Mouse (Mus musculus) 416B (cell line): ENCODE measurements around the gene Clec16a.

Experiments
- DNase-seq: peaks from one replicate; pipeline ENCODE4 v3.0.0; 2011; ENCODE audit warnings: low read depth

Clec16a gene

DNA sequence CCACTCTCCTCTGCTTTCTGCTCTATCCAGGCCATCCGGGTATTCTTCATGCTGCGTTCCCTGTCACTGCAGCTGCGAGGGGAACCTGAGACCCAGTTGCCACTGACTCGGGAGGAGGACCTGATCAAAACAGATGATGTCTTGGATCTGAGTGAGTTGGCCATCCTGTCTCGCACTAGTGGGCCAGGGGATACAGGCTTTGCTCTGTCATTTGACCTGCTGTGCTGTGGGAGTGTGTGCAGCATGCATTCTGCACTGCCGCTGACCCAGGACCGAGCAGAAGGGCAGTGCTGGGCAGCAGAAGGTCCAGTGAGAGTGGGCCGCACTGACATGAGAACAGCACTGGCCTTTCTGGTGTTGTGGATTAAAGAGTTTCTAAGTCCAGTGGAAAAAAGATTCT, 99.6 kb downstream of the Clec16a start:
- no peak for DNase-seq

- no peak for DNase-seq
These were observed 106.7 kb downstream of the Clec16a start for GRCm38 (mm10) chr16:10651804-10652203.

GRCm38 (mm10) chr16:10652935-10653334, 107.8 kb downstream of the Clec16a start:
- no peak for DNase-seq

GRCm38 (mm10) chr16:10655236-10655635, 110.1 kb downstream of the Clec16a start:
- no peak for DNase-seq

DNA sequence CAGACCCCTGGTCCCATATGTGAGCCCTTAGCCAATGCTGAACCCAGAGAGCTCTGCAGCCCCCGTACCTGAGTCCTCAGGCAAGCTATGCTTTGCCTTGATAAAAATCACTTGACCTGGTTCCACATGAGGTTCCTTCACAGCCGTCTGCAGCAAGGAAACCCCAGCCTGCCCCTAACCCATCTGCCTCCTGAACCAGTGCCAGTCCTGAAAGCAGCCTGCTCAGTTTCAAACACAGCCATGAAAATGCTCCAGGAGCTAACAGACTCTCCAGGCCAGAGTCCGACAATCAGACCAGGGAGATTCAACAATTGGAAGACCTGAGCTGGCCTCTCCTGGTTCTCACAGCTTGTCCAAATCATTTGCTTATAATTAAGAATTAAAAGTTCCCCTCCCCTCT, 110.8 kb downstream of the Clec16a start:
- no peak for DNase-seq

DNA sequence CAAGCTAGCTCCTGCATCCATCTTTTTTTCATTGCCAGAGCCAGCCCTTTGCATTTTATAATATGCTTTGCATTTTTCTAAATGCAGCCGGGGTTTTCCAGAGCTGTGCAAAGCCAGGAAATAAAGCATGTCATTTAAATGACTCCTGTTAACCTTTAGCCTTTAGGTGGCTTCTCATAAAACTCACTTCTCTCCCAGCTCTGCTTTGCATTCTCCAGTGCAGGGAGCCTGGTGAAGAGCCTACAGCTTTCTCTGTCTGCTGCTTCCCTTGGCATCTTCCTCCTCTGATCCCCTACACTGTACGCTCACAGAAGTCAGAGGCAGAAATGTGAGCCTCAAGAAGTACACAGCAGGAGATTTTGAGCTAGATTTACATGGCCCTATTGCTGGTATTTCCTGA, 111.3 kb downstream of the Clec16a start:
- DNase-seq, result no peak

- DNase-seq, result no peak
These were observed 111.8 kb downstream of the Clec16a start for GRCm38 (mm10) chr16:10656939-10657338.

- DNase-seq, result no peak
These were observed 114.1 kb downstream of the Clec16a start for GRCm38 (mm10) chr16:10659211-10659610.

DNA sequence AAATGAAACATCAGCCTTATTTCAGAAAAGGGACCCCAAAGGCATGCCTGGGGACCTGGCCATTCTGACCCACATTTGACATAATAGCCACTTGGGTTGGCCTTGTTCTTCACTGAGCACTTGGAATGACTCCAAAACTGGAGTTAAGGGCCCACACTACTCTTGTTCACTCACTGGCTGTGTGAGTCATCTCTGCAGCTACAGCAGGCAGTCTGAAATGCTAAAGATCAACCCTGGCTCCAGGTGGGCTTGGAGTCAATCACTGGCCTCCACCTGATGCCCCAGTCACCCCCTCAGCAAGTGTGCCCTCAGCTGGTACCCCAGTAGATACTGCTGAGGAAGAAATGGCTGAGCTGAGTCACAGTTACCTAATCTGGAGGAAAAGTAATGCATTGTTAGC, 115.4 kb downstream of the Clec16a start:
- DNase-seq, result peak; percentile 60

DNA sequence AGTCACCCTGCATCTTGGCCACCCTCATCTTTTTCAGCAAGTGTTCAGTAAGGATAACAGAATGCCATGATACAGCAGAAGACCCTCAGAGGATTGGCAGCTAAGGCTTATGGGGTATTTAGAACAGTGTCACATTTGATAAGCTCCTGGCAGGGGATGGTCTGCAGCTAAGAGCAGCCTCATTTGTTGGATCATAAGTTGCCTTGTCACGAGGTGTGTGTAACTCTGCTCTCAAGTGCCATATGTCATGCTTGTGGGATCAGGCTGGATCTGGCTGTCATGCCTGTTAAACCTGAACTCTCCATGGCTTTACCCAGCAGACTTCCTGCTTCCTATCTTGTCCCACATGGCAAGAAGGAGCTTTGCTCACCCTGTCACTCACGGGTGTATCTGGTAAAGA, 116.2 kb downstream of the Clec16a start:
- no peak for DNase-seq

DNA sequence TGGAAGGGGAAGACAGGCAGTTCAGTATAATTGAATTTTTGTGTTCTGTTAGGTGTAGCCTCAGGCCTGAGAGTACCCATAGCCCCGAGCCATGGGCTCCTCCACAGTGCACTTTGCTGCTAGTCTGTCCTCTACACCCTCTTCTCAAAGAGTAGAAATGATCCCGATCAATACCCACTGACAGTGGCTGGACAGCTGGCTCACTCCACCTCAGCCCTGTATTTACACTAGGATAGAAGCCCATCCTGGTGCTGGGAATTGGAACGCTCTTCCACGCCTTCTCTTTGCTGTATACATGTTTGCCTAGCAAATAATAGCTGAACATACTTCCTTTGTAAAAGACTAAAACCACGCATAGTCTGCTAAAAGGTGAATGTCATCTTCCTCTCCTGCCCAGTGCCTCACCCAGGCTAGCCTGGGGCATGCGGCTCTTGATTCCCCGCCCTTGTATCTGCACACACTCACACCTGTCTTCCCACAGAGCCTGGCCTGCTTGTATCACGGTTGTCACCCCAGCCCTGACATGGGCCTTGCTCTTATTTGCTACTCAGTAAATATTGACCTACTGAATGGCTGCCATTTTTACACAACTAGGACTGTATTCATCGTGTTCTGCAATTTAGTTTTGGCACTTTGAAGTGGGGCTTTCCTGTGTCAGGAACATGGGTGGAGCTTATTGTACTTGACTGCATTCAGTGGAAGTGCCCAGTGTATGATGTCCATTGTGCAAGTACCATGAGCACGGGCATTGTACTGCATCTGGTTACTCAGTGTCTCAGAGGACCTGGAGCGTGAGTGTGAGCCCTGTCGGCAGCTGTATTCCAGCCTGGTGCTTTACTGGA, 119.0 kb downstream of the Clec16a start:
- no peak for DNase-seq

DNA sequence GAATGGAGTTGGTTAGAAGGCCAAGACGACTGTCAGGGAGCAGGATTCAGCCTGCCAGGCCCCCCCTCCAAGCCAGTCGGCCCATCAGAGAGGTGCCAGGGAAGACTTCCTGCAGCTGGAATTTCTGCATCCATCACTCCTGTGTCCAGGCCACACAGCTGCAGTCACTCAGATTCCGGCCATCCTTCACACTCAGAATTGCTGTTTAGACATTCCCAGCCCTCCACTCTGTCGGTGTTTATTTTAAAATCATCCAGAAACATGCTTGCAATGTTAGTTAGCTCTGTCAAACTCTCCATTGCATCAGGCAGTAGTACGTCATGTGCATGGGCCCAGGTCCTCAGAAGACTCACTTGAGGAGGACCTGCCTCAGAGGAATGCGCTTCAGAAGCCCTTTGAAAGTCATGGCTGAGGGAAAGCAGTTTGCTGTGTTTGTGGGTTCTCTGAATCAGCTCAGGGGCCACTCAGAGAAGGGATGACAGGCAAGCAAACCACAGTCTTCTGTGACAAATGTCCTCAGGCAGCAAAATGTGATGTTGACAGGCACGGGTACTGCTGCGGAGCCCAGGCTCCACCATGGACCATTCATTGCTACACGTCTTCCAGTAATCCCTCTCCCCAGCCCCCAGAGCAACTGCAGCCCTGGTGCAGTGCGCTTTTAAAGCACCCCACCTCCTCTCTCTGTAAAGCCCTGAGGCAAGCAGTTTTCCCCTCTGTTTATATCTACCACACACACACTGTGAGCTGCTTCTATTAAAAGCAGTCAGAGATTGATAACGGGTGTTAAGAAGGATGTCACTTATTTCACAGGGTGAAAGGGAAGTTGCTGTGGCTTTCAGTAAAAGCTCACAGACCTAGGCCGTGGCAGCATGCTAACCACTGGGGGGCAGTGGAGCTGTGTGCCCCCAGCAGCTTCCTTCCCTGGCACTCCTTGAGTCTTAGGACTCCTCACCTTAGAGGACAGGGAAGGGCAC, 120.1 kb downstream of the Clec16a start:
- peak; percentile 85 for DNase-seq

DNA sequence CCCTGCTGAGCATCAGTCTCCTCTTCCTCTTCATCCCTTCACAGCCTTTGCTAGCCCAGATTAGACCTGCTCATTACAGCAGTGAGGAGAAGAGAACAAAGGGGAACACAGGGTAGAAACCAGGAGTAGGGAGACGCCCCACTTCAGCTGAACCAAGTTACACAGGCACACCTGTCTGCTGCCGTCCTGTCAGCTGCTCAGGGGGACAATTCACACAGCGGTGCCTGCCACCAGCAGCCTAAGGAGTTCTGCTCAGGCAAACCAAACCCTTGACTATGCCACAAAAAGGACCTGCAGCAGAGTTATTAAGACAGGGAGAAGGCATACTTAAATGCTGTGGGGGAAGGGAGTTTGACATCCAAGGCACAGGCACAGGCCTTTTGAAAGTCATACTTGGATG, 121.6 kb downstream of the Clec16a start:
- no peak for DNase-seq

- peak; percentile 27 for DNase-seq
These were observed 123.3 kb downstream of the Clec16a start for GRCm38 (mm10) chr16:10668453-10668852.

DNA sequence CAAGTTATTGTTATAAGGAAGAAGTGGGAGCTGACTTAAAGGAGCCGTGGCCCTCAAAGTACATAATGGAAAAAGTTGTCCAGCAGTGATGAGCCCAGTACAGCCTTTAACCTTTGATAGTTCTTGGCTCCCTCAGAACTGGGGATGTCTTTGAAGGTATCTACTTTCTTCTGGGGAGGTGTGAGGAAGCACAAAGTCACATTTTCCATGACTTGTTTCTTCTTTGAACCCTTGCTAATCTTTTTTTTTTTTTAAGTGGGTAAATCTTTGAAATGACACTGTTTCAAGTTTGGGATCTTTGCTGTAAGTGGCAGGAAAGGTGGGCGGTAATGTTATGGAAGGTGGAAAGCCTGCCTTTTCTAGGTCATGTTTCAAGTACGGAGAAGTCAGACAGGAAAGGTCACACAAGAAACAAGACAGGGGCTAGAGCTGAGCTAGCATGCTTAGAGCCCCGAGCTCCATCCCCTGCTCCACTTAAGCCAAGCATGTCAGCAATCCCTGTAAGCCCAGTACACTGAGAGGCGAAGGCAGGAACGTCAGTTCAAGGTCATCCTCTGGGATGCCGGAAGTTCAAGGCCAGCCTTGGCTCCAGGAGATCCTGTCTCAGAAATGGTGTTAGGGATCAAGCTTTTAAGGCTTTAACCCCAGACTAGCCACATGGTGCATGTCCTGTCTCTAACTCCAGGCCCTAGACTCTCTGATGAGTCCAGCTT, 124.0 kb downstream of the Clec16a start:
- peak; percentile 18 for DNase-seq

DNA sequence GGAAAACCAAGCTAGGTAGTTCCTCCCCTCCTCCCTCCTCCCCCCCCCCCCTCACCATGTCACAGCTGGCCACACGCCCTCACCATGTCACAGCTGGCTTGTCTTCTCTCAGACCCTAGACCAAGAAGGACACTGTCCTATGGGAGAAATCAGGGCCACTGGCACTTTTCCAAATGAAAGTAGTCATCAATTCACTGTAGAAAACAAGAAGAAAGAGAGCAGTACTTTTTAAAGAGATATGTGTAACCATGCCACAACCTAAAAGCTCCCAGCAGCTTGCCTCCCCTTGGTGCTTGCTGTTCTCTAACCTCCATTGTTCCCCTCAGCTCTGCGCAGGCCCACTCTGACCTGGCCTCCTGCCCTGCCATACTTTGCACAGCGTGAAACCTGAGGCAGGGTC, 124.8 kb downstream of the Clec16a start:
- no peak for DNase-seq

DNA sequence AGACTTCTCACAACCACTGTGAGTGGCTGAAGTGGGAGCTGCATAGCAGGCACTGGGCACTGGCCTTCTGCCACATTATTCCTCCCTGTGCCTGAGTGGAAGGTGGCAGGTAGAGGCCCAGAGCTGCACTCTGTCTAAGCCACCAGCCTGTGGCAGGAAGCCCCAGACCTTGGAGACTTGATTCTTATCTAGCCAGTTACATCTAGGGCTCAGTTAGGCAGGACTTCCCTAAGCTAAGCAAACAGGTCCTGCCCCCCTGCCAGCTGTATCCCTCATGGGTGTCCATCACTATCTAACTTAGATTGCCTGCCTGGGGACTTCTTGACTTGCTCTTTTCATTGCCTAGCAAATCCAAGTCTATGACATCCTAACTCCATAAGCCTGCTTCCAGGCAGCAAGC, 127.4 kb downstream of the Clec16a start:
- peak; percentile 81 for DNase-seq

DNA sequence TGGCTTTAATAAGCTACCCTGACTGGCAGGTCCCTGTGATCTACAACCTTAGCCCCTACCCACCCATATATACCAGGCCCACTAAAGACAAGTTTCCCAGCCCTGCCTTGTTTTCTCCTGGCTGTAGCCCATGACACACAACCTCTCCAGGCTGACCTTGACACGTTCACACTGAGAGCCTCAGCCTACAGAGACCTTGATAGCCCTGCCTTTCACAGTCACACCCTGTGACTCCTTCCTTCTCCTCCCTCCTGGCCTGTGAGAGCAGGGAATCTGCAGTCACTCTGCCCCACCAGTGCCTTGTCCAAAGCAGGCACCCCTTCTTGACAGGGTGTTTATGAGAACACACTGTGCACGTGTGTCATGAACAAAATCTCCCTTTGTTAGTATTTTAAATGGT, 128.9 kb downstream of the Clec16a start:
- DNase-seq, result no peak

- DNase-seq, result no peak
These were observed 129.8 kb downstream of the Clec16a start for GRCm38 (mm10) chr16:10674957-10675356.

DNA sequence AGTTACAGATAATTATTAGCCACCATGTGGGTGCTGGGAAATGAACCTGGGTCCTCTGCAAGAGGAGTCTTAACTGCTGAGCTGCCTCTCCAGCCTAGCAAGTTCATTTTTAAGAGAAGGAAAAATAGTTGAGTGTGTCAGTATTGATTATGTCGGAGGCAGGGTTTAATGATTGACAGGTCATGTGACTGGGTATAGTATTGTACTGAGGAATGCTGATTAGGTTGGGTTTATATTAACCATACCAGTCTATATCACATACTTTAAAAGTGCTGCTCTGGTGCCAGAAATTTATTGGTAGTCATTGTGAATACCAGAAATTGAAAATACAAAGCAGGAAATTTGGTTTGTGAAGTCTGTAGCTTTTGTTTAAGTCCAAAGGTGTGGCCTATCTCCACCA, 130.5 kb downstream of the Clec16a start:
- no peak for DNase-seq

GRCm38 (mm10) chr16:10676461-10677066, 131.4 kb downstream of the Clec16a start:
- DNase-seq, result peak; percentile 91

GRCm38 (mm10) chr16:10682521-10682920, 137.4 kb downstream of the Clec16a start:
- no peak for DNase-seq
